Mouse (Mus musculus): ENCODE data around the gene Tnnc1.

Gene Tnnc1

GRCm38 (mm10) chr14:31252091-31252490 lies 44.0 kb downstream of the Tnnc1 start:
- no peak for DNase-seq (ENCODE audit: extremely low spot score)

DNA sequence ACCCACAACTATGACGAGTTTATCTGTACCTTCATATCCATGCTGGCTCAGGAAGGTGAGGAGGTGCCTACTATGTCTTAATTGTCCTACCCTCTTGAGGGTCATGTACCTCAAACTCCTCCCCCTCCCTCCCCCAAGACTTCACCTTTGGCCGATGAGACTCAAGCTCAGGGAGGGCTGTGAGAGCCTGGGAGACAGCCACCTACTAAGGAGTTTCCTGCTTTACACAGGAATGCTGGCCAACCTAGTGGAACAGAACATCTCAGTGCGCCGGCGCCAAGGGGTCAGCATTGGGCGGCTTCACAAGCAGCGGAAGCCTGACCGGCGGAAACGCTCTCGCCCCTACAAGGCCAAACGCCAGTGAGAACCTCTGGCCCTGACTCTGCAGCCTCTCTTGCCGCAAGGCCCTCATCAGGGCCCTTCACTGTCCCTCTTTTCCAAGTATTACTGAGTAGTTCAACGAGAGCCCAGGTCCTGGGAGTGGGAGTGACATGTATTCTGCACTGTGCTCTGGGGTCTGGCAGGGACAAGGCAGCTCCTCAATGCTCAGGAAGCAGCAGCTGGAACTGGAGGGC lies 50.5 kb downstream of the Tnnc1 start:
- DNase-seq (ENCODE audit: extremely low spot score): no peak

- DNase-seq (ENCODE audit: extremely low spot score): no peak
These were observed 52.3 kb downstream of the Tnnc1 start for GRCm38 (mm10) chr14:31260374-31260773.

GRCm38 (mm10) chr14:31260932-31261331 lies 52.8 kb downstream of the Tnnc1 start:
- DNase-seq (ENCODE audit: extremely low spot score): no peak

Measured in embryo, embryonic 9.5 days (tissue).